Mouse (Mus musculus) CH12.LX (cell line): ENCODE results near the gene Itpr2.

Source experiments
- BHLHE40 ChIP-seq: IDR thresholded peaks from 2 replicates; pipeline ENCODE4 v1.6.1; 2011; ENCODE audit warnings: mild to moderate bottlenecking, low read depth, low read length, improper control_type of control experiment
- CTCF ChIP-seq, 2 experiments: IDR thresholded peaks in 1 of 2; conservative IDR thresholded peaks in 1 of 2; 2 replicates each; pipeline ENCODE4 v1.5.1; 2011 to 2012; ENCODE audit warnings: low read depth in 2 of 2, low read length in 2 of 2, improper control_type of control experiment in 1 of 2, inconsistent platforms in 1 of 2, mild to moderate bottlenecking in 1 of 2, moderate library complexity in 1 of 2
- ELF1 ChIP-seq: IDR thresholded peaks from 2 replicates; pipeline ENCODE4 v1.6.1; 2014; ENCODE audit warnings: low read depth, mild to moderate bottlenecking, inconsistent platforms, low read length, improper control_type of control experiment
- GABPA ChIP-seq: IDR thresholded peaks from 2 replicates; pipeline ENCODE4 v1.6.1; 2012; ENCODE audit warnings: low read depth, low read length, improper control_type of control experiment, inconsistent platforms; ENCODE audit not compliant: insufficient replicate concordance
- HCFC1 ChIP-seq: IDR thresholded peaks from 2 replicates; pipeline ENCODE4 v1.6.1; 2012; ENCODE audit warnings: low read depth, mild to moderate bottlenecking, inconsistent platforms, low read length, improper control_type of control experiment
- KAT2A ChIP-seq: IDR thresholded peaks from 2 replicates; pipeline ENCODE4 v1.6.1; 2012; ENCODE audit warnings: low read length, improper control_type of control experiment, inconsistent platforms; ENCODE audit not compliant: insufficient replicate concordance
- PAX5 ChIP-seq: IDR thresholded peaks from 2 replicates; pipeline ENCODE4 v1.6.1; 2012; ENCODE audit warnings: low read length, inconsistent platforms, mixed read lengths
- POLR2A ChIP-seq: IDR thresholded peaks from 2 replicates; pipeline ENCODE4 v1.6.1; 2011; ENCODE audit warnings: low read depth, mild to moderate bottlenecking, improper control_type of control experiment, low read length
- POLR2AphosphoS2 ChIP-seq: IDR thresholded peaks from 2 replicates; pipeline ENCODE4 v1.6.1; 2011; ENCODE audit warnings: low read depth, low read length, improper control_type of control experiment

DNA sequence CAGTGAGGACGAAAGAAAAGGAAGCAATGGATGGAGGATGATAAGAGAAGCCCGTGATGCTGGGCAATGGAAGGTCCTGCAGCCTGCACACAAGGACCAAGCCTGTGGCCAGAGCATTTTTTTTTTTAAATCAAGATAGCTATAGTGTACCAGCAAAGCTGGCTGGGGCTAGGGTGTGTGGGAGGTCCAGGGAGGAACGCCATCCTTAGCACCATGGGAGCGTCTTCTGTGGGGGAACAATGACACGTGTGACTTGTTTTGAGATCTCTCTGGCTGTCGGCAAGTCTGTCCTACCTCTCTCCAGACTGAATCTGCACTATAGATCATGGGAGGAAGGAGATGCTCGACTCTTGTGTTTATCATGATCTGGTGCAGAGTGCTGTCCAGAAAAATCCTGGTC is 365.8 kb downstream of the Itpr2 start:
- no peak for TF ChIP-seq GABPA
- no peak for TF ChIP-seq ELF1
- TF ChIP-seq POLR2AphosphoS2: no peak
- no peak for TF ChIP-seq BHLHE40
- TF ChIP-seq PAX5: no peak
- TF ChIP-seq POLR2A: no peak
- TF ChIP-seq HCFC1: no peak
- no peak for TF ChIP-seq CTCF (conservative IDR thresholded peaks at IDR 0.05 in 1 of 2, IDR thresholded peaks at IDR 0.05 in 1 of 2; ENCODE audit: low read depth in 2 of 2, low read length in 2 of 2)
- TF ChIP-seq KAT2A: no peak
